Mouse (Mus musculus): ENCODE measurements around the gene Spaca4.

Spaca4 gene

GRCm38 (mm10) chr7:45726419-45726818 is 806 bp upstream of the Spaca4 start:
- no peak for DNase-seq (ENCODE audit: low spot score)

- DNase-seq (ENCODE audit: low spot score) = no peak
Measured at GRCm38 (mm10) chr7:45725151-45725550, 462 bp downstream of the Spaca4 start.

GRCm38 (mm10) chr7:45723781-45724180 is 1.8 kb downstream of the Spaca4 start:
- no peak for DNase-seq (ENCODE audit: low spot score)

- DNase-seq (ENCODE audit: low spot score) = no peak
Measured at GRCm38 (mm10) chr7:45723301-45723700, 2.3 kb downstream of the Spaca4 start.

GRCm38 (mm10) chr7:45722348-45722713 is 3.3 kb downstream of the Spaca4 start:
- no peak for DNase-seq (ENCODE audit: low spot score)

- DNase-seq (ENCODE audit: low spot score) = no peak
Measured at GRCm38 (mm10) chr7:45721642-45722347, 3.8 kb downstream of the Spaca4 start.

GRCm38 (mm10) chr7:45721234-45721571 is 4.4 kb downstream of the Spaca4 start:
- DNase-seq (ENCODE audit: low spot score) = no peak

- no peak for DNase-seq (ENCODE audit: low spot score)
Measured at GRCm38 (mm10) chr7:45720413-45721233, 5.0 kb downstream of the Spaca4 start, which contains the start of gene Fam83e. Gene Fam83e, plus strand, starts transcription at chr7:45721212.

GRCm38 (mm10) chr7:45719738-45720412 is 5.7 kb downstream of the Spaca4 start:
- no peak for DNase-seq (ENCODE audit: low spot score)

GRCm38 (mm10) chr7:45719180-45719579 is 6.4 kb downstream of the Spaca4 start:
- no peak for DNase-seq (ENCODE audit: low spot score)

- no peak for DNase-seq (ENCODE audit: low spot score)
Measured at GRCm38 (mm10) chr7:45718331-45718730, 7.3 kb downstream of the Spaca4 start.

- peak; percentile 95 for DNase-seq (ENCODE audit: low spot score)
Measured at GRCm38 (mm10) chr7:45717918-45718297, 7.7 kb downstream of the Spaca4 start, which contains the start of gene Sphk2. Gene Sphk2, minus strand, starts transcription at chr7:45718002.

GRCm38 (mm10) chr7:45716952-45717917 is 8.4 kb downstream of the Spaca4 start:
- no peak for DNase-seq (ENCODE audit: low spot score)

GRCm38 (mm10) chr7:45716460-45716857 is 9.2 kb downstream of the Spaca4 start:
- no peak for DNase-seq (ENCODE audit: low spot score)

GRCm38 (mm10) chr7:45715741-45716459 is 9.7 kb downstream of the Spaca4 start:
- no peak for DNase-seq (ENCODE audit: low spot score)

GRCm38 (mm10) chr7:45715090-45715708 is 10.4 kb downstream of the Spaca4 start, which contains the start of gene Rpl18:
Gene Rpl18, plus strand, starts transcription at chr7:45715457.
- DNase-seq (ENCODE audit: low spot score) = peak; percentile 96

GRCm38 (mm10) chr7:45714630-45715089 is 11.0 kb downstream of the Spaca4 start:
- no peak for DNase-seq (ENCODE audit: low spot score)

- DNase-seq (ENCODE audit: low spot score) = no peak
Measured at GRCm38 (mm10) chr7:45713881-45714520, 11.6 kb downstream of the Spaca4 start.

GRCm38 (mm10) chr7:45713396-45713795 is 12.2 kb downstream of the Spaca4 start:
- no peak for DNase-seq (ENCODE audit: low spot score)
